8 mouse cellular contexts compared by ENCODE assay signal in the genomic region with DNA sequence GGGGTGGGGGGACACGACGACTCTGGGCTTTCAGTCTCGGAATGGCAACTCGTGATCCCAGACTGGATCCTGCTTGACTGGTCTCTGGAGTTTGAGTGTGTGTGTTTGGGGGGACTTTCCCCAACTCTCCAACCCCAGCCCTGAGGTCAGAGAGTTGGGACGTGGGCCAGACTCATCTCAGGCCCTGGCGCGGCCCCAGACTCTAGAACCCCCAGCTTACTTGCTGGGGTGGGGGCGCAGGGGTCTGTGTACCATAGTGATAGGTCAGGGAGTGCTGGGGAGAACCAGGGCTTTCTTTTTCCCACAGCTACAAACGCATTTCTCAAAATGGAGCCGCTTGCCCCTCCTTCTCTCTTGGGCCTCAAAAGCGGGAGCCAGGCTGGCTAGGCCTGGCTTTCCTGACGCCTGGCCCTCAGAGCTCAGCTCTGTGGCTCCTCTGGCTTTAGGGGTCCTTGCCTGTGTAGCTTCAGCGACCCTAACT. TPM values are rescaled to one million over a fixed set of nuclear protein-coding genes. Genes with fewer than 3 reads are reported as not detected.
A peak's percentile ranks its signal among the peaks of the same experiment; 100 is the strongest.
DNase-seq lines count a peak whose midpoint lies in the region; ATAC-seq lines count a peak whose summit lies in the region.

No protein-coding gene starts in this region.

- intact Hi-C loops in left cerebral cortex, postnatal 25 days (cut with DNase I) = no loop called here

- H3K4me3 ChIP-seq in heart, embryonic 13.5 days = peak overlapping the region; percentile 85
- H3K4me3 ChIP-seq in midbrain, embryonic 16.5 days (ENCODE audit: low read depth, low read length) = peak overlapping the region; percentile 68

- H3K4me1 ChIP-seq in heart, embryonic 13.5 days = peaks cover 65% of the 10 kb centered on the region
- peaks cover 31% of the 10 kb centered on the region for H3K4me1 ChIP-seq in midbrain, embryonic 16.5 days (ENCODE audit: control insufficient read depth, insufficient read depth, low read length)

- WGBS in heart, embryonic 13.5 days = 1% methylated on average over 11 of the region's 13 CpGs
- 0% methylated on average over 13 of the region's 13 CpGs for WGBS in midbrain, embryonic 16.5 days

- peak overlapping the region; percentile 98 for H3K4me2 ChIP-seq in heart, embryonic 13.5 days
- H3K4me2 ChIP-seq in midbrain, embryonic 16.5 days (ENCODE audit: low read length) = peak overlapping the region; percentile 89

- peak; percentile 79 for DNase-seq in cerebellum, adult 11-12 months
- DNase-seq in cerebellum, adult 8-10 months = no peak
- DNase-seq in cerebellum, adult 9-11 months = peak; percentile 79
- DNase-seq in kidney, postnatal 36 days = peak; percentile 19 to 42
- no peak for DNase-seq in layer of hippocampus, adult 11-12 months (ENCODE audit: low spot score)
- DNase-seq in left cerebral cortex, postnatal 25 days (ENCODE audit: low spot score in 2 of 2) = no peak

- ATAC-seq in heart, embryonic 13.5 days (ENCODE audit: extremely low read depth, insufficient number of reproducible peaks, low FRiP score, low TSS enrichment) = no peak
- peak; percentile 4; the same call in 1 of the 2 replicates for ATAC-seq in midbrain, embryonic 16.5 days

- H3K9ac ChIP-seq in heart, embryonic 13.5 days = peak overlapping the region; percentile 98
- peak overlapping the region; percentile 69 for H3K9ac ChIP-seq in midbrain, embryonic 16.5 days (ENCODE audit: low read depth, low read length)

- peaks cover 33% of the 10 kb centered on the region for H3K36me3 ChIP-seq in heart, embryonic 13.5 days
- no peaks in the 10 kb centered on the region for H3K36me3 ChIP-seq in midbrain, embryonic 16.5 days (ENCODE audit: control insufficient read depth, insufficient read depth, low read length)

- no peaks in the 10 kb centered on the region for H3K9me3 ChIP-seq in heart, embryonic 13.5 days
- H3K9me3 ChIP-seq in midbrain, embryonic 16.5 days (replicated peaks; ENCODE audit: control insufficient read depth, low read length, poor library complexity, severe bottlenecking) = no peaks in the 10 kb centered on the region

- H3K27me3 ChIP-seq in heart, embryonic 13.5 days (replicated peaks) = no peaks in the 10 kb centered on the region
- no peaks in the 10 kb centered on the region for H3K27me3 ChIP-seq in midbrain, embryonic 16.5 days (ENCODE audit: control insufficient read depth, insufficient read depth, low read depth, low read length)

- peak overlapping the region; percentile 100 for H3K27ac ChIP-seq in heart, embryonic 13.5 days (replicated peaks)
- peak overlapping the region; percentile 90 for H3K27ac ChIP-seq in midbrain, embryonic 16.5 days (ENCODE audit: low read length)

RNA-seq across cellular contexts. Expression of a gene that starts 4.2 kb away (rescaled TPM):
- polyA plus RNA-seq in heart, embryonic 13.5 days (2015; fragmentation: Nextera tagmentation; extraction: Ambion mirVana) = 39.3 and 39.9 TPM in 2 replicates
- polyA plus RNA-seq in midbrain, embryonic 16.5 days (2015; fragmentation: Nextera tagmentation; extraction: Ambion mirVana) = 15.5 and 17.2 TPM in 2 replicates
- total RNA-seq in left cerebral cortex, postnatal 25 days (2021) = 10 to 100 TPM; 30.8 to 32.2 TPM

RNA-seq across cellular contexts. Expression of a gene that starts 12.1 kb away (rescaled TPM):
- 55.9 and 62.2 TPM in 2 replicates for polyA plus RNA-seq in heart, embryonic 13.5 days (2015; fragmentation: Nextera tagmentation; extraction: Ambion mirVana)
- polyA plus RNA-seq in midbrain, embryonic 16.5 days (2015; fragmentation: Nextera tagmentation; extraction: Ambion mirVana) = 88.6 and 92.9 TPM in 2 replicates
- 10 to 100 TPM; 40.2 to 44.2 TPM for total RNA-seq in left cerebral cortex, postnatal 25 days (2021)

RNA-seq across cellular contexts. Expression of a gene that starts 12.9 kb away (rescaled TPM):
- 16.3 and 16.7 TPM in 2 replicates for polyA plus RNA-seq in heart, embryonic 13.5 days (2015; fragmentation: Nextera tagmentation; extraction: Ambion mirVana)
- polyA plus RNA-seq in midbrain, embryonic 16.5 days (2015; fragmentation: Nextera tagmentation; extraction: Ambion mirVana) = 13.6 and 16.0 TPM in 2 replicates
- 10 to 100 TPM; 14.0 to 15.7 TPM for total RNA-seq in left cerebral cortex, postnatal 25 days (2021)

RNA-seq across cellular contexts. Expression of a gene that starts 27.1 kb away (rescaled TPM):
- 0.15 TPM in 1 of 2 replicates, not detected in the other for polyA plus RNA-seq in heart, embryonic 13.5 days (2015; fragmentation: Nextera tagmentation; extraction: Ambion mirVana)
- 2.9 and 3.9 TPM in 2 replicates for polyA plus RNA-seq in midbrain, embryonic 16.5 days (2015; fragmentation: Nextera tagmentation; extraction: Ambion mirVana)
- 1 to 10 TPM; 4.2 to 4.6 TPM for total RNA-seq in left cerebral cortex, postnatal 25 days (2021)

RNA-seq across cellular contexts. Expression of a gene that starts 28.9 kb away (rescaled TPM):
- polyA plus RNA-seq in heart, embryonic 13.5 days (2015; fragmentation: Nextera tagmentation; extraction: Ambion mirVana) = 17.6 and 19.6 TPM in 2 replicates
- polyA plus RNA-seq in midbrain, embryonic 16.5 days (2015; fragmentation: Nextera tagmentation; extraction: Ambion mirVana) = 95.9 and 101 TPM in 2 replicates
- 100 to 1,000 TPM; 107 to 129 TPM for total RNA-seq in left cerebral cortex, postnatal 25 days (2021)

Comparison
In these comparisons a context has a peak if more than half of its experiments do, and no peak if none do; other contexts are left out.
1. DNase-seq: peak in cerebellum, adult 11-12 months (single experiment), cerebellum, adult 9-11 months (single experiment) and kidney, postnatal 36 days (2 of 2); none in cerebellum, adult 8-10 months (single experiment), layer of hippocampus, adult 11-12 months (single experiment) and left cerebral cortex, postnatal 25 days (0 of 2).